Mouse (Mus musculus) stomach, postnatal 0 days (tissue): ENCODE measurements around the gene Unc5c.

Experiments used
- CTCF ChIP-seq: IDR thresholded peaks from 2 replicates; pipeline ENCODE4 v1.5.1; 2016; ENCODE audit warnings: antibody characterized with exemption, low read depth, mild to moderate bottlenecking, moderate library complexity
- EP300 ChIP-seq: optimal IDR thresholded peaks from 2 replicates; pipeline ENCODE3; 2016; ENCODE audit warnings: antibody characterized with exemption

DNA sequence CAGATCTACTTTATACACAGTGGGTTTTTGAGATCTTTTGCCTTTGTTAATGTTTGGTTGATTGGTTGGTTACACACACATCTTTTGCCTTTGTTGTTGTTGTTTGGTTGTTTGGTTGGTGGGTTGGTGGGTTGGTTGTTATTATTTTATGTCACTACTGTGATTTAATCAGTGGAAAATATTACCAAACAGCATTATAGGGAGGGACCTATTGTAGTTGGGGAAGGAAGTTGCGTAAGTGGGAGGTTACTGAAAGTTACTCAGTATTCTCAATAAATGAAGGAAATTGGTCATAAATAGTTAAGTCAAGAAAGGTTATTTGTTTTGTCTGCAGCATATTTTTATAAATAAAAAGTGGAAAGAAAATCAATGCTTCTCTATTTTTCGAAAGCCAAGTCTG is 181.6 kb downstream of the Unc5c start:
- TF ChIP-seq CTCF (no peak), EP300 (no peak)
